Mouse (Mus musculus): ENCODE results near the gene Slc16a3.

Slc16a3 gene

GRCm38 (mm10) chr11:120973318-120973717 is 25.0 kb downstream of the Slc16a3 start:
- in situ Hi-C loops (cut with MseI, MboI), result no loop called here

DNA sequence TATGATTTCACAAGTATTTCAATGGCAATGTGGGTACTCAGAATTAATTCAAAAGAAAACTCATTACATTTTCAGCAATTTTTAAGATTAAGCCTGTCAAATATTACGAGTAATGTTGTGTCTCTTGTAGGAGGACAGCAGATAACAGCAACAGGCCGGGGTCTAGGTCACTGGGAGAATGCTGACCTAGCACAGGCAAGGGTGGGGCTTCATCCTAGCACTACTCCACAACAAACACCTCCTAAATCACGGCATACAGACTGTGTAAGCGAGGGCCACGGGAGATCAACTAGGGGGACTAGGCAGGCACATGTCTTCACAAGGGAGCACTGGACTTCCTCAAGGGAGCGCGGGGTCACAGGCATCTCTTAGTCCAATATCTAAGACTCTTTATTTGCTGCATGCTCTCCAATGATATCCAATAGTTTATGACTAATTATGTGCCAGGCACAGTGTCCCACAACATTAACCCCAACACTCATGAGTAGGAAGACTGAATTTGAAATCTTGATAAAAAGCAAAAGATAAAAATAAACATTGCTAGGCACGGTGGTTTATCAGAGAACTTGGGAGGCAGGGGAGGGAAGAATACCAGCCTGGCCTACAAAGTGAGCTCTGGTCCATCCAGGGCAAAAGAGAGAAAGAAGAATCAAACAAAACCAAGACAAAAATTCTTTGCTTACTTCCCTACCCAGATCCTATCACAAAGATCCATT is 31.6 kb downstream of the Slc16a3 start:
- in situ Hi-C loops (cut with MseI, MboI), result no loop called here

DNA sequence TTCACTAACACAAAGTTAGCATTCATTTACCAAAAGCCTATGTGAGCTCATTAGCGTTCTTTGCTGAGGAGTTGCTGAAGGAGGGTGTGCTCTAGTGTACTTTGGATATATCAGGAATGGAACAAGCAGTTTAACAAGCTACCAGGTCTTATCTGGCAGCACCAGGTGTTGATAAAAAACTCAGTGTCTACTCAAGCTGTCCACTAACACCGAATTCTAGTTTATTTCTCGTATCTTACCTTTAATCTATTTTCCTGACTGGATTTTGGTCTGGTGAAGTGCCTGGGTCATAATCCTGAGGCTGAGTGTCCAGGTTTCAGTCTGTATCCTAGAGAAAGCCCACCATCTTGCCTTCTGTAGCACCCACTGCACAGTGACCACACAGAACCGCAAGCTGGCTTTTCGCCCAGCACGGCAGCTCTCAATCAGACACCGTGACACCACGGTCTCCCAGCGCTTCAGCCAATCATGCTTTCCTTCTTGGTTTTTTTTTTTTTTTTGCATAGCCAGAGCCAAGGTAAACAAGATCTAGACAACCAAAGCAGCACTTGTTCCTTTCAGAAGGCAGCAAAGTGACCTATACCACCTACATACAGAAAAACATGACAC is 32.3 kb downstream of the Slc16a3 start:
- in situ Hi-C loops (cut with MseI, MboI), result no loop called here

GRCm38 (mm10) chr11:120981661-120982060 is 33.4 kb downstream of the Slc16a3 start:
- in situ Hi-C loops (cut with MseI, MboI), result no loop called here

- in situ Hi-C loops (cut with MseI, MboI), result no loop called here
These were observed 34.2 kb downstream of the Slc16a3 start for GRCm38 (mm10) chr11:120982459-120982858.

DNA sequence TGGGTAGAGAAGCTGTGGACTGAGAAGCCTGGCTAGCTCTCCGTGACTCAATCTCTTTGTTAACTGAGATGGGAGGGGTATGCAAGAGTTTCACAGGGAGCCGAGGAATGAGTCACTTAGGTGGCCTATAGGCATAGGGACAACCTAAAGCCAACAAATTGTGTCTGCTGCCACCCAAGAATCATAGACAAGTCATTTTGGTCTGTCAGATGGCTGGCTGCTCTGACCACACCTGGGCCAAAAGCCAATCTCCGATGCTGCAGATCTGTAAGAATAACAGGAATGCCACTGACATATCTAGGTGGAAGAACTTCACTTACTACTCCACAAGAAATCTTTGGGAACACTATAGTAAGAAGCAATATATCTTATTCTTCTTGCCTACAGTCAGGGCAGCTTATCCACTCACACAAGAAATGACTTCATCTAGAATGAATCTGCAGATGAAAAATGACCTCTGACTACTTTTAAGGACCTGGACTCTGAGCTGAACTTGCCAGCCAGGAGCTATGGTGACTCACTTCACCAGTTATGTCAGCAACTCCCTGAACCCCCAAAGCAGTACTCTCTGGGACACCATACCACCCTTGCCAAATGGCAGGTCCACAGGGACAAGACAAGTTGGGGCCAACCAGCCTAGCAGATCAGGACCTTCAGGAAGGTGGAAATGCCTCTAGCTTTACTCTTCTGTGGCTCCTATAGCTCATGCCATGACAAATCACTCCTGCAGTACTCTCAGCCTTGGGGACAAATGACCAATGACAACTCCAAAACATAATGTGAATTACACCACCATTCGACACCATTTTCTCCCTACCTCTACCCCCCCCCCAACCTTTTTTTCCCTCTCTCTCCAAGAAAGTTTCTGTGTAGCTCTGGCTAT is 36.4 kb downstream of the Slc16a3 start:
- in situ Hi-C loops (cut with MseI, MboI), result no loop called here

DNA sequence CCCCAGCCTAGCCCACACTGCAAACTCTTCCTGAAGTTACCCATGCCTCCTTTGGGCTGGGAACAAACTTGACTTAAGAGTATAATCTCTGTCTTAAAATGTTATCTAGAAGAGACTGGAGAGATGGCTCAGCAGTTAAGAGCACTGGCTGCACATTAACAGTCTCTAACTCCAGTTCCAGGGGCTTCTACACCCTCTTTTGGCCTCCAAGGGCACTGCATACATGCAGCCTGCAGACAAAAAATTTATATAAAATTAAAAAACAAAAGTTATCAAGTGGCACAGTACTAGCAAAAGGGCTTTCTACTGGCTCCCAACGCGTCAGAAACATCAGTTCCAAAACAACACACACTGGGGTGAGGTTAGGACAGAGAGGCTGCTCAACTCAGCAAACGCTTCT is 39.3 kb downstream of the Slc16a3 start:
- in situ Hi-C loops (cut with MseI, MboI), result no loop called here

GRCm38 (mm10) chr11:120988410-120988809 is 40.1 kb downstream of the Slc16a3 start:
- in situ Hi-C loops (cut with MseI, MboI), result no loop called here

GRCm38 (mm10) chr11:120989523-120989922 is 41.2 kb downstream of the Slc16a3 start:
- in situ Hi-C loops (cut with MseI, MboI), result no loop called here

DNA sequence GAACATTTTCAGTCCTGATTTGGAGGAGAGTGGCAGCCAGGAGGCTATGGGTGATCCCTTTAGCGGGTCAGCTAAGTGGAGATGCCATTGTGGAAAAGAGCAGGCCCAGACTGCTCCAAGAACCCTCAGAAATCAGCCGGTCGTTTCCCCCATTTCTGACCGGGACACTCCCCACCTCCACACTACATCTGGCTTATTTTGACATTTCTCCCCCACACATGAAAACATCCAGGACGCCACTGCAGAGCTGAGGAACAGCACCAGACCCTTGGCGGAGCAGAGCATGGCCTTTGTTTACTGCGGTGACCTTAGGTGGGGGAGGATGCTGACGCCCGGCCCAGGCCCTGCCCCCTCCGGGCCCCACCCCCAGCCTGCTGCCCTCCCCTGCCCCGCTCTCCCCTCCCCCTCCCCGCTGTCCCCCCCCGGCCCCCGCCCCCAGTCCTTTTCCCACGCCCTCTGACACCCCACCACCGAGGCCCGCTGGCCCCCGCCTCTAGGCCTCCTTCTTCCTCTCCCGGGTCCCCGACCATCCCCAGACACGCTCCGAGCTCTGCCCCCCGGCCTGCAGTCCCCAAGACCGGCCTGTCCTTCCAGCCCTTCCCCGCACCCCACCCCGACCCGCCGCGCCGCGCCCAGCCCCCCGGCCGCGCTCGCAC is 42.0 kb downstream of the Slc16a3 start:
- in situ Hi-C loops (cut with MseI, MboI), result no loop called here

- in situ Hi-C loops (cut with MseI, MboI), result no loop called here
These were observed 42.8 kb downstream of the Slc16a3 start, which contains the start of gene Csnk1d for GRCm38 (mm10) chr11:120990951-120991526. Gene Csnk1d, minus strand, starts transcription at chr11:120991330.

GRCm38 (mm10) chr11:120991791-120992190 is 43.5 kb downstream of the Slc16a3 start:
- in situ Hi-C loops (cut with MseI, MboI), result no loop called here

- in situ Hi-C loops (cut with MseI, MboI), result no loop called here
These were observed 44.8 kb downstream of the Slc16a3 start for GRCm38 (mm10) chr11:120993080-120993479.

DNA sequence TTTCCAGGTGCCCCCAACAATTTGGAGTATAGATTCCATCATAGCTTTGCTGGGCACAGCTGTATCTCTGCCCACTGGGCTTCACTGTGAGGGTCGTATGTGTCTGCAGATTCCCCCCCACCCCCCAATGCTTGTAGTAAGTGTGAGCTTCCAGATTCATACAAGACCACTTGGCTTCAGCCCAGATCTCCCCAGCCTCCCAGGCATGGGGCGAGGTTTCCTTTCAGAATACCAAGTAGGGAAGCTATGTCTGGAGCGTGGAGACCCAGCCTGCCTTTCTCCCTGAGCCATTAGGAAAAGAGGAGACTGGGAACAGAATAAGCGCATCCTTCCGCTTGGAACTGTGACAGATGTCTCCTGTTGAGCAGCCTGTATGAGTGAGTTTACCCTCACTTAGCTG is 45.3 kb downstream of the Slc16a3 start:
- in situ Hi-C loops (cut with MseI, MboI), result no loop called here

DNA sequence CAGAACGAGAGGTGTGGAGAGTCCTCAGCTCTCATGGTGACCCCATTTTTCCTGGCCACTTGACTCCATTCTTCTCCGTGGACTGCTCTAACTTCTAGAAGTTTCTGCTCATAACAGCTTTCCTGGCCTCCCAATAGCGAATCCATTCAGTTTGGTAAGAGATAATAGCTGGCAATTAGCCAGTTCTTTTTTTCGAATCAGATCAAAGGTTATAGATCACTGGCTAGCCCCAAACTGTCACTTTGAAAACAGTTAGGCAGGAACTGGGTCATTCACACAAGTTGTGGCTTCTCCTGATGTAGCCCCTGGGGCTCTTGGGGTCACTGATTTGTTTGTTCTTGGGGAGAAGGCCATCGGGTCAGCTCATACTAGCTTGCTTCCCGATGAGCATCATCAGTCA is 46.5 kb downstream of the Slc16a3 start:
- in situ Hi-C loops (cut with MseI, MboI), result no loop called here

- in situ Hi-C loops (cut with MseI, MboI), result no loop called here
These were observed 53.7 kb downstream of the Slc16a3 start for GRCm38 (mm10) chr11:121001966-121002365.

GRCm38 (mm10) chr11:121004281-121004680 is 56.0 kb downstream of the Slc16a3 start:
- in situ Hi-C loops (cut with MseI, MboI), result no loop called here

- in situ Hi-C loops (cut with MseI, MboI), result no loop called here
These were observed 57.9 kb downstream of the Slc16a3 start for GRCm38 (mm10) chr11:121006184-121006583.

DNA sequence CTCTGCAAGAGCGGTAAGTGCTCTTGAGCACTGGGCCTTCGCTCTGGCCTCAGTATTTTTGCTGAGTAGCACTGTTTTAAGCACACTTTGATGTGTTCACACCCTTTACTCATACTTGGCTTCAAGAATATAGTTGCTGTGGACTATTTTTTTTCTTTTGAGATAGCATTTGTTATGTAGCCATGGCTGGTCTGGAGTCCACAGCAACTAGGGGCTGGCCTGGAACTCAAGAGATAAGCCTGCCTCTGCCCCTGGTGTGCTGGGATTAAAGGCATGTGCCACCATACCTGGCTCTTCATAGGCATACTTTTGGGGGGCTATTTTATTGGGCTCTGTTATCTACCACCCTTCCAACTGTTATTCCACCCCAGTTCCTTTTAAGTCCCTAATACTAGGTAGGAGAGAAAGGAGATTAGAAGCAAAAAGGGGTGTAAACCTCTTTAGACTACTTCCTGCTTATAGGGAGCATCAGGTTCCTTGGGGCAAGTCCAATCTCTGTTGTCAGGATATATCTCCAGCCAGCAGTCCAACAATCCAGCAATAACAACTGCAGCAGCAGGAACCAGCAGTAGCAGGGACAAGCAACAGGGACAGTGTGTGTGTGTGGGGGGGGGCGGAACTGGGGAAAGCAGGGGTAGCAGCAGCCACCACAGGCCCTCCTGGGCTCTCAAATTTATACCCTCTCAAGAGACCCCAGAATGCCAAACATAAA is 61.9 kb downstream of the Slc16a3 start:
- in situ Hi-C loops (cut with MseI, MboI), result loop anchor here in 1 of 2 experiments (5.0 kb wide), 1 partner anchor 37 kb away; no protein-coding TSS in a partner anchor

Measured in mouse trophoblast stem cell (cell line).